Mouse (Mus musculus) embryonic facial prominence, embryonic 15.5 days (tissue): ENCODE measurements around the gene Ffar1. TPM values are rescaled to one million over a fixed set of nuclear protein-coding genes. Genes with fewer than 3 reads are reported as not detected.
A peak's percentile ranks its signal among the peaks of the same experiment; 100 is the strongest.

Source experiments
- ATAC-seq: fragments of 200-750 bp; cut with Nextera tagmentation; 2 replicates; pipeline ENCODE4 v1.8.0; 2017; ENCODE audit warnings: low read depth, moderate TSS enrichment; ENCODE audit not compliant: insufficient number of reproducible peaks, low FRiP score, low TSS enrichment
- H3K27ac ChIP-seq: fragments of 300-500 bp; sonication (generic); replicated peaks from 2 replicates; pipeline ENCODE4 v1.5.1; 2015; ENCODE audit warnings: mild to moderate bottlenecking, inconsistent platforms
- H3K27me3 ChIP-seq: fragments of 300-500 bp; sonication (generic); 2 replicates; pipeline ENCODE4 v1.6.1; 2015; ENCODE audit warnings: inconsistent platforms
- H3K36me3 ChIP-seq: fragments of 300-500 bp; sonication (generic); 2 replicates; pipeline ENCODE4 v1.6.1; 2015; ENCODE audit warnings: mild to moderate bottlenecking, inconsistent platforms
- H3K4me1 ChIP-seq: fragments of 300-500 bp; sonication (generic); 2 replicates; pipeline ENCODE4 v1.6.1; 2015; ENCODE audit warnings: inconsistent platforms
- H3K4me2 ChIP-seq: fragments of 300-500 bp; sonication (generic); replicated peaks from 2 replicates; pipeline ENCODE4 v1.6.1; 2015; ENCODE audit warnings: mild to moderate bottlenecking, inconsistent platforms
- H3K4me3 ChIP-seq: fragments of 300-500 bp; sonication (generic); replicated peaks from 2 replicates; pipeline ENCODE4 v1.5.1; 2015; ENCODE audit warnings: mild to moderate bottlenecking, inconsistent platforms
- H3K9ac ChIP-seq: fragments of 300-500 bp; sonication (generic); 2 replicates; pipeline ENCODE4 v1.6.1; 2015; ENCODE audit warnings: inconsistent platforms
- H3K9me3 ChIP-seq: fragments of 300-500 bp; sonication (generic); replicated peaks from 2 replicates; pipeline ENCODE4 v1.6.1; 2016; ENCODE audit warnings: inconsistent platforms
- WGBS: fragments of 180-500 bp; shearing (Covaris S2); methylation state at CpG from one replicate; pipeline ENCODE4 v1.1.7; 2015; 5-methylcytosine and 5-hydroxymethylcytosine counted together
- polyA plus RNA-seq: library from polyadenylated mRNA; unstranded; fragments of >200 nt; fragmentation: Nextera tagmentation; extraction: Ambion mirVana; gene quantifications from 2 replicates; pipeline ENCODE4 v1.2.1, GENCODE M21; 2015

Ffar1 gene
- polyA plus RNA-seq = not detected in 2 replicates

GRCm38 (mm10) chr7:30861464-30861863 is at the start of gene Ffar1:
TSS of gene Ffar1 (minus strand) at chr7:30861564.
- Histone ChIP-seq H3K27ac (no peak within 1 kb of the TSS), H3K4me2 (no peak within 1 kb of the TSS), H3K27me3 (no peaks in the 10 kb centered on the region), H3K36me3 (no peaks in the 10 kb centered on the region), H3K9me3 (no peaks in the 10 kb centered on the region), H3K4me3 (no peak within 1 kb of the TSS), H3K4me1 (no peaks in the 10 kb centered on the region), H3K9ac (no peak within 1 kb of the TSS)
- no peak for ATAC-seq
- WGBS = 82% methylated on average over 12 of the region's 12 CpGs

- H3K9me3 ChIP-seq = no peaks in the 10 kb centered on the region
- H3K27me3 ChIP-seq = no peaks in the 10 kb centered on the region
- no peak overlapping the region for H3K4me3 ChIP-seq
- 68% methylated on average over 6 of the region's 6 CpGs for WGBS
- H3K27ac ChIP-seq = no peak overlapping the region
- H3K4me2 ChIP-seq = no peak overlapping the region
- H3K9ac ChIP-seq = no peak overlapping the region
- peak; percentile 49; the same call in 1 of the 2 replicates for ATAC-seq
- no peaks in the 10 kb centered on the region for H3K36me3 ChIP-seq
- H3K4me1 ChIP-seq = peaks cover 17% of the 10 kb centered on the region; the same call in 1 of the 2 replicates
These were observed 48.4 kb upstream of the Ffar1 start for GRCm38 (mm10) chr7:30909773-30910172.

- Histone ChIP-seq H3K36me3 (no peaks in the 10 kb centered on the region), H3K9me3 (no peaks in the 10 kb centered on the region), H3K27ac (no peak overlapping the region), H3K4me3 (peak overlapping the region; percentile 27), H3K27me3 (no peaks in the 10 kb centered on the region), H3K4me2 (peak overlapping the region; percentile 54), H3K9ac (no peak overlapping the region), H3K4me1 (peaks cover 17% of the 10 kb centered on the region; the same call in 1 of the 2 replicates)
- ATAC-seq = 0 out of 2 replicates have a peak, but pooled peaks have one; percentile 3
- WGBS = 28% methylated on average over 17 of the region's 17 CpGs
These were observed 47.6 kb upstream of the Ffar1 start for GRCm38 (mm10) chr7:30908992-30909431.

GRCm38 (mm10) chr7:30908277-30908991 is 47.1 kb upstream of the Ffar1 start:
- no peak overlapping the region for H3K27ac ChIP-seq
- peak overlapping the region; percentile 54 for H3K4me2 ChIP-seq
- peak; percentile 58 for ATAC-seq
- peak overlapping the region; percentile 27 for H3K4me3 ChIP-seq
- peaks cover 17% of the 10 kb centered on the region; the same call in 1 of the 2 replicates for H3K4me1 ChIP-seq
- no peaks in the 10 kb centered on the region for H3K36me3 ChIP-seq
- H3K9ac ChIP-seq = no peak overlapping the region
- no peaks in the 10 kb centered on the region for H3K27me3 ChIP-seq
- WGBS = 2% methylated on average over 23 of the region's 26 CpGs
- H3K9me3 ChIP-seq = no peaks in the 10 kb centered on the region

GRCm38 (mm10) chr7:30904042-30904441 is 42.7 kb upstream of the Ffar1 start:
- H3K4me2 ChIP-seq = no peak overlapping the region
- H3K4me3 ChIP-seq = no peak overlapping the region
- WGBS = 52% methylated on average over 4 of the region's 4 CpGs
- H3K36me3 ChIP-seq = no peaks in the 10 kb centered on the region
- no peak overlapping the region for H3K9ac ChIP-seq
- H3K27me3 ChIP-seq = no peaks in the 10 kb centered on the region
- H3K9me3 ChIP-seq = no peaks in the 10 kb centered on the region
- no peak for ATAC-seq
- no peak overlapping the region for H3K27ac ChIP-seq
- peaks cover 16% of the 10 kb centered on the region; the same call in 1 of the 2 replicates for H3K4me1 ChIP-seq

GRCm38 (mm10) chr7:30895217-30895616 is 33.9 kb upstream of the Ffar1 start:
- Histone ChIP-seq H3K36me3 (no peaks in the 10 kb centered on the region), H3K9me3 (no peaks in the 10 kb centered on the region), H3K27ac (no peak overlapping the region), H3K4me2 (no peak overlapping the region), H3K4me1 (0 out of 2 replicates have a peak, but pooled peaks cover 7% of the 10 kb centered on the region), H3K4me3 (no peak overlapping the region), H3K9ac (no peak overlapping the region), H3K27me3 (no peaks in the 10 kb centered on the region)
- ATAC-seq = no peak
- WGBS = 79% methylated on average over 3 of the region's 3 CpGs

- Histone ChIP-seq H3K4me1 (0 out of 2 replicates have a peak, but pooled peaks cover 5% of the 10 kb centered on the region), H3K9me3 (no peaks in the 10 kb centered on the region), H3K4me3 (no peak overlapping the region), H3K27ac (no peak overlapping the region), H3K4me2 (no peak overlapping the region), H3K27me3 (no peaks in the 10 kb centered on the region), H3K9ac (no peak overlapping the region), H3K36me3 (no peaks in the 10 kb centered on the region)
- WGBS = 49% methylated on average over 3 of the region's 3 CpGs
- ATAC-seq = no peak
These were observed 31.2 kb upstream of the Ffar1 start for GRCm38 (mm10) chr7:30892515-30892914.

GRCm38 (mm10) chr7:30891746-30892145 is 30.4 kb upstream of the Ffar1 start:
- H3K9ac ChIP-seq = no peak overlapping the region
- H3K4me1 ChIP-seq = 0 out of 2 replicates have a peak, but pooled peaks cover 5% of the 10 kb centered on the region
- H3K9me3 ChIP-seq = no peaks in the 10 kb centered on the region
- no peak for ATAC-seq
- no peaks in the 10 kb centered on the region for H3K27me3 ChIP-seq
- H3K27ac ChIP-seq = no peak overlapping the region
- 82% methylated on average over 9 of the region's 9 CpGs for WGBS
- H3K36me3 ChIP-seq = no peaks in the 10 kb centered on the region
- H3K4me2 ChIP-seq = no peak overlapping the region
- H3K4me3 ChIP-seq = no peak overlapping the region

GRCm38 (mm10) chr7:30890681-30891080 is 29.3 kb upstream of the Ffar1 start:
- Histone ChIP-seq H3K9me3 (no peaks in the 10 kb centered on the region), H3K4me1 (0 out of 2 replicates have a peak, but pooled peaks cover 5% of the 10 kb centered on the region), H3K27me3 (no peaks in the 10 kb centered on the region), H3K4me2 (no peak overlapping the region), H3K9ac (no peak overlapping the region), H3K27ac (no peak overlapping the region), H3K36me3 (no peaks in the 10 kb centered on the region), H3K4me3 (no peak overlapping the region)
- ATAC-seq = no peak
- 71% methylated on average over 2 of the region's 2 CpGs for WGBS

- Histone ChIP-seq H3K9ac (no peak overlapping the region), H3K4me2 (no peak overlapping the region), H3K4me1 (0 out of 2 replicates have a peak, but pooled peaks cover 5% of the 10 kb centered on the region), H3K9me3 (no peaks in the 10 kb centered on the region), H3K36me3 (no peaks in the 10 kb centered on the region), H3K27ac (no peak overlapping the region), H3K4me3 (no peak overlapping the region), H3K27me3 (no peaks in the 10 kb centered on the region)
- WGBS = 80% methylated on average over 7 of the region's 7 CpGs
- ATAC-seq = no peak
These were observed 27.4 kb upstream of the Ffar1 start for GRCm38 (mm10) chr7:30888786-30889185.

GRCm38 (mm10) chr7:30887568-30888188 is 26.3 kb upstream of the Ffar1 start:
- Histone ChIP-seq H3K4me2 (no peak overlapping the region), H3K36me3 (no peaks in the 10 kb centered on the region)
- WGBS = 71% methylated on average over 14 of the region's 14 CpGs

More at GRCm38 (mm10) chr7:30887568-30888188, 26.3 kb upstream of the Ffar1 start:
- no peak overlapping the region for H3K9ac ChIP-seq
- ATAC-seq = no peak
- H3K4me1 ChIP-seq = 0 out of 2 replicates have a peak, but pooled peaks cover 5% of the 10 kb centered on the region
- H3K4me3 ChIP-seq = no peak overlapping the region
- no peaks in the 10 kb centered on the region for H3K27me3 ChIP-seq
- no peak overlapping the region for H3K27ac ChIP-seq
- no peaks in the 10 kb centered on the region for H3K9me3 ChIP-seq
